Mouse (Mus musculus) hindbrain, embryonic 12.5 days (tissue): ENCODE results near the gene 1700013G24Rik. TPM values are rescaled to one million over a fixed set of nuclear protein-coding genes. Genes with fewer than 3 reads are reported as not detected.

Source experiments
- ATAC-seq: fragments of 200-750 bp; cut with Nextera tagmentation; 2 replicates; pipeline ENCODE4 v1.8.0; 2017; ENCODE audit warnings: moderate TSS enrichment; ENCODE audit not compliant: low FRiP score
- H3K27ac ChIP-seq: fragments of 300-500 bp; sonication (generic); 2 replicates; pipeline ENCODE4 v1.5.1; 2016; ENCODE audit warnings: mild to moderate bottlenecking
- H3K27me3 ChIP-seq: fragments of 300-500 bp; sonication (generic); 2 replicates; pipeline ENCODE4 v1.6.1; 2016; ENCODE audit warnings: mild to moderate bottlenecking
- H3K36me3 ChIP-seq: fragments of 300-500 bp; sonication (generic); 2 replicates; pipeline ENCODE4 v1.6.1; 2016; ENCODE audit warnings: mild to moderate bottlenecking
- H3K4me1 ChIP-seq: fragments of 300-500 bp; sonication (generic); 2 replicates; pipeline ENCODE4 v1.6.1; 2016
- H3K4me2 ChIP-seq: fragments of 300-500 bp; sonication (generic); replicated peaks from 2 replicates; pipeline ENCODE4 v1.6.1; 2016; ENCODE audit warnings: mild to moderate bottlenecking
- H3K4me3 ChIP-seq: fragments of 300-500 bp; sonication (generic); 2 replicates; pipeline ENCODE4 v1.5.1; 2016; ENCODE audit warnings: mild to moderate bottlenecking
- H3K9ac ChIP-seq: fragments of 300-500 bp; sonication (generic); 2 replicates; pipeline ENCODE4 v1.6.1; 2016; ENCODE audit warnings: mild to moderate bottlenecking, moderate library complexity
- H3K9me3 ChIP-seq: fragments of 300-500 bp; sonication (generic); replicated peaks from 2 replicates; pipeline ENCODE4 v1.6.1; 2016; ENCODE audit warnings: mild to moderate bottlenecking
- WGBS: fragments of 180-500 bp; shearing (Covaris S2); methylation state at CpG from one replicate; pipeline ENCODE4 v1.1.7; 2016; 5-methylcytosine and 5-hydroxymethylcytosine counted together
- polyA plus RNA-seq: library from polyadenylated mRNA; unstranded; fragments of >200 nt; fragmentation: Nextera tagmentation; extraction: Ambion mirVana; gene quantifications from 2 replicates; pipeline ENCODE4 v1.2.1, GENCODE M21; 2016

The 1700013G24Rik gene
- polyA plus RNA-seq, 1 experiment from 2014 or later = not detected

- Histone ChIP-seq H3K27ac (no peak overlapping the region), H3K4me3 (no peak overlapping the region), H3K9ac (no peak overlapping the region), H3K4me1 (peaks cover 33% of the 10 kb centered on the region), H3K4me2 (no peak overlapping the region), H3K36me3 (no peaks in the 10 kb centered on the region), H3K9me3 (no peaks in the 10 kb centered on the region), H3K27me3 (no peaks in the 10 kb centered on the region)
- 91% methylated on average over 4 of the region's 4 CpGs for WGBS
- no peak for ATAC-seq
Observed at GRCm38 (mm10) chr4:137493187-137493586, 40.1 kb downstream of the 1700013G24Rik start.

DNA sequence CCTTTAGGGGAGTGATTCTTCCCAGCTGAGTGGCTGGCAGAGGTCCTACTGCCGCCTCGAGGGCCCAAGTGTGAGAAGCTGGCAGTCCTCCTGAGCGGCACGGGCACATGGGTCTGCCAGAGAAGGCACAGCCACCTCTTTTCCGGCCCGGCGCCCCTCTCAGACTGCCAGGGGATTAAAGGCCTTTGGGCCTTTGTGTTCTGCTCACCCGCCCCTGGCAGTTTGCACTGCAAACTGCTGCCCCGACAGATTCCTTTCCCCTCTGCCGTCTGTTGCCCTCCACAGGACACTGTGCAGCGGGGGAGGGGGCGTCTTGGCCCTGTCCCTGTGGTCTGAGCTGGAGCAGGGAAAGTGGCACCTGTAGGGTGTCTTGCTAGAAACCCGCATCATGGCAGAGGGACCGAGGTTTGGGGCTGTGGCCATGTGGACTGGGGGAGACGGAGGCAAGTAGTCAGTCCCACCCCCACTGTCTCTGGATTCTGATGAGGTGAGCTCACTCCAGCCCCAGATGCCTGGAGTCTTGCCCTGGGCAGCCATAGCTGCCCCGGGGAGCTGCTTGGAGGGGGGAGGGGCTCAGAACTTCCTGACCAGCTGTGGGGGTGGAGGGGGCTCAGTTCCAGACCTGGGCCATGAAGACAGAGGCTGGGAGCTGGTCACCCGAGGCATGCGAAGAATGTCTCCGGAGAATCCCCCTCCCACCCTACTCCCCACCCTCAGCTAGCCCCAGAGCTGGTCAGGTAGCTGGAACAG lies 41.8 kb downstream of the 1700013G24Rik start:
- H3K27me3 ChIP-seq = no peaks in the 10 kb centered on the region
- 0 out of 2 replicates have a peak overlapping the region, but pooled peaks have one; percentile 18 for H3K9ac ChIP-seq
- ATAC-seq = 0 out of 2 replicates have a peak, but pooled peaks have one; percentile 32
- H3K27ac ChIP-seq = peak overlapping the region; percentile 73
- no peak overlapping the region for H3K4me2 ChIP-seq
- no peaks in the 10 kb centered on the region for H3K36me3 ChIP-seq
- 10% methylated on average over 19 of the region's 19 CpGs for WGBS
- H3K9me3 ChIP-seq = no peaks in the 10 kb centered on the region
- H3K4me3 ChIP-seq = no peak overlapping the region
- peaks cover 22% of the 10 kb centered on the region for H3K4me1 ChIP-seq

DNA sequence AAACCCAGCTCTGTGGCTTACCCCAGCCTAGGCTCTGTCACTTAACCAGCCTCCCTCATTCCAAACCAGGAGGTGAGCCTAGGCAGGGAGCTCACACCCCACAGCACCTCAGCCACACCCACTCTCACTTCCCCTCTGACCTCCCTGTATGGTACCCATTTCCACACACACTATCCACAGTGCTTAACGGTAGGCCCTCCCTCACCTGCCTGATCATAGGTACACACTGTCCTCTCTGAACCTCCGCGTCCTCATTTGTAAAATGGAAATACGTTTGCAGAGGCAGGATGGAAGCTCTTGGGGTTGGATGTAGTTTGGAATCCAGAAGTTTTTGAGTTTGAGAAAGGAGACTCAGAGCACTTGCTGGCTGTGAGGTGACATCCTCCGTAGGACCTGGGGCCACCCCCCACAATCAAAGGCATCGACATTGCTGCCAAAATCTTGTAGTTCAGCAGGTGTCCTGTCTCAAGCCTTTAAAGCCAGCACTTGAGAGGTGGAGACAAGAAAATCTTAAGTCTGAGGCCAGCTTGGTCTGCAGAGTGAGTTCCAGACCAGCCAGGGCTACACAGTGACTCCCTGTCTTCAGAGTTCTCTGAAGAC lies 42.5 kb downstream of the 1700013G24Rik start:
- Histone ChIP-seq H3K9me3 (no peaks in the 10 kb centered on the region), H3K4me3 (no peak overlapping the region), H3K4me2 (no peak overlapping the region), H3K4me1 (peaks cover 22% of the 10 kb centered on the region), H3K27me3 (no peaks in the 10 kb centered on the region), H3K9ac (no peak overlapping the region), H3K36me3 (no peaks in the 10 kb centered on the region), H3K27ac (peak overlapping the region; percentile 73; the same call in 1 of the 2 replicates)
- WGBS = 62% methylated on average over 6 of the region's 6 CpGs
- 0 out of 2 replicates have a peak, but pooled peaks have one; percentile 11 for ATAC-seq

DNA sequence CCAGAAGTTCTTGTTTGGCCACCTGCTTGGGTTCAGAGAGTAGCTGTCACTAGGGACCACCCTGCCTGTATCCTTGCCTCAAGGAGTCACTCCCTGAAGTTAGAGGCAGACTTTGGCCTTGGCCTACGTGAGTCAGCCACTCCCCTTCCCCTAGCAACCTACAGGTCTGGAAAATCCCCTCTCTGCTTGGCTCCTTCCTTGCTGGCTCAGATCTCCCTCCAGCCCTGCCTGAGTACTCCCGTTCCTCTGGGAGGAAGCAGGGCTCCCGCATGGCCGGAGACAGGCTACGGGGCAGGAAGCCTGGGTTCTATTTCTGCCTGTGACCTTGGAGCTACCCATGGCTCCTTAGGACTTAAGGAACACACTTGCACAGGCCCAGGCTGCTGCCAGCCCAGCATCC lies 44.3 kb downstream of the 1700013G24Rik start:
- Histone ChIP-seq H3K36me3 (no peaks in the 10 kb centered on the region), H3K4me3 (no peak overlapping the region), H3K4me1 (peaks cover 22% of the 10 kb centered on the region), H3K4me2 (no peak overlapping the region), H3K9ac (no peak overlapping the region), H3K27me3 (no peaks in the 10 kb centered on the region), H3K27ac (peak overlapping the region; percentile 57), H3K9me3 (no peaks in the 10 kb centered on the region)
- ATAC-seq = no peak
- WGBS = 71% methylated on average over 5 of the region's 5 CpGs

GRCm38 (mm10) chr4:137497892-137498722 lies 45.0 kb downstream of the 1700013G24Rik start:
- H3K9ac ChIP-seq = no peak overlapping the region
- H3K9me3 ChIP-seq = no peaks in the 10 kb centered on the region
- no peak overlapping the region for H3K4me3 ChIP-seq
- H3K27me3 ChIP-seq = no peaks in the 10 kb centered on the region
- no peak overlapping the region for H3K4me2 ChIP-seq
- no peak for ATAC-seq
- peaks cover 22% of the 10 kb centered on the region for H3K4me1 ChIP-seq
- peak overlapping the region; percentile 58 for H3K27ac ChIP-seq
- WGBS = 60% methylated on average over 9 of the region's 9 CpGs
- no peaks in the 10 kb centered on the region for H3K36me3 ChIP-seq

- Histone ChIP-seq H3K4me3 (no peak overlapping the region), H3K36me3 (no peaks in the 10 kb centered on the region), H3K9me3 (no peaks in the 10 kb centered on the region), H3K4me2 (no peak overlapping the region), H3K27ac (peak overlapping the region; percentile 58), H3K4me1 (peaks cover 22% of the 10 kb centered on the region), H3K9ac (no peak overlapping the region), H3K27me3 (no peaks in the 10 kb centered on the region)
- WGBS = 87% methylated on average over 7 of the region's 9 CpGs
- ATAC-seq = no peak
Observed at GRCm38 (mm10) chr4:137498882-137499583, 45.9 kb downstream of the 1700013G24Rik start.

DNA sequence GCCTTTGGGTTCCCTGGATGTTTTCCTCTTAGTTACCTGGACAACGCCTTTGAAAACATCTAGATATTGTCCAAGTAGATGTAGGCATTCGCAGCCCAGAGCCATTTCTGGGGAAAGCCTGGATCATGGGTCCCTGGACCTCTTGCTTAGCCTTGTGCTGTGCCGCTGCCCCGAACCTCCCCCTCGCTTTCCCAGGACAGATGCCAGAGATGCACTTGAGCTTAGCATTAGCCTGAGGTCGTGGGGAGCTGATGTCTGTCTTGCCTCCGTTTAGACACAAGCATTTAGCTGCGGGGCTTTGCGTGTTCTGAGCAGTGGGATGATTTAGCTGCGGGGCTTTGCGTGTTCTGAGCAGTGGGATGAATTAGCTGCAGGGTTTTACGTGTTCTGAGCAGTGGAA lies 47.1 kb downstream of the 1700013G24Rik start:
- Histone ChIP-seq H3K4me1 (peaks cover 13% of the 10 kb centered on the region), H3K27me3 (no peaks in the 10 kb centered on the region), H3K4me3 (no peak overlapping the region), H3K9me3 (no peaks in the 10 kb centered on the region), H3K27ac (peak overlapping the region; percentile 25; the same call in 1 of the 2 replicates), H3K4me2 (no peak overlapping the region), H3K36me3 (no peaks in the 10 kb centered on the region), H3K9ac (no peak overlapping the region)
- 83% methylated on average over 12 of the region's 12 CpGs for WGBS
- no peak for ATAC-seq

- no peaks in the 10 kb centered on the region for H3K27me3 ChIP-seq
- no peak for ATAC-seq
- H3K36me3 ChIP-seq = no peaks in the 10 kb centered on the region
- H3K4me3 ChIP-seq = no peak overlapping the region
- H3K4me2 ChIP-seq = no peak overlapping the region
- H3K27ac ChIP-seq = no peak overlapping the region
- WGBS = 90% methylated on average over 5 of the region's 5 CpGs
- peaks cover 11% of the 10 kb centered on the region for H3K4me1 ChIP-seq
- H3K9me3 ChIP-seq = no peaks in the 10 kb centered on the region
- no peak overlapping the region for H3K9ac ChIP-seq
Observed at GRCm38 (mm10) chr4:137500953-137501352, 47.9 kb downstream of the 1700013G24Rik start.

DNA sequence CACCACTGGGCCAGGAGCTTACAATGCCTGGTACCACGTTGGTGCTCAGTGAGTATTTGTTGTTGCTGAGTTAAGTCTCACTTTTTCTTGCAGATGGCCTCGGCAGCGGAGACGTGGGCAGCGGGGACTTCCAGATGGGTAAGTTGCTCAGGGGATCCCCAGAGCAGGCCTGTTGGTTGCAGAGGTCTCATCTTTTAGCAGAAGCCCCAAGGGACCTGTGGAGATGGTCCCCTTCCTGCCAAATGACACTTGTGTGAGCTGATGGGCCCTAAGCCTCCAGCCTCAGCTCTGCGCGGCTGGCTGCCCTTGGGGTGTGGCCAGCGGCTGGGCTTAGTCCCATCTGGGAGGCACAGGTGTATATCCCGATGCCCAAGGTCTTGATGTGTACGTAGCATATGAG lies 49.1 kb downstream of the 1700013G24Rik start:
- no peak overlapping the region for H3K9ac ChIP-seq
- no peak overlapping the region for H3K4me2 ChIP-seq
- H3K27me3 ChIP-seq = no peaks in the 10 kb centered on the region
- no peak overlapping the region for H3K4me3 ChIP-seq
- no peaks in the 10 kb centered on the region for H3K36me3 ChIP-seq
- 89% methylated on average over 10 of the region's 10 CpGs for WGBS
- H3K9me3 ChIP-seq = no peaks in the 10 kb centered on the region
- ATAC-seq = no peak
- H3K27ac ChIP-seq = no peak overlapping the region
- peaks cover 11% of the 10 kb centered on the region for H3K4me1 ChIP-seq

- WGBS = 81% methylated on average over 7 of the region's 7 CpGs
- no peak overlapping the region for H3K4me2 ChIP-seq
- H3K4me1 ChIP-seq = peaks cover 7% of the 10 kb centered on the region
Observed at GRCm38 (mm10) chr4:137502801-137503200, 49.7 kb downstream of the 1700013G24Rik start.

GRCm38 (mm10) chr4:137503509-137503971 lies 50.5 kb downstream of the 1700013G24Rik start:
- H3K9ac ChIP-seq = no peak overlapping the region
- H3K36me3 ChIP-seq = no peaks in the 10 kb centered on the region
- peaks cover 2% of the 10 kb centered on the region; the same call in 1 of the 2 replicates for H3K4me1 ChIP-seq
- H3K27ac ChIP-seq = no peak overlapping the region
- H3K9me3 ChIP-seq = no peaks in the 10 kb centered on the region
- no peak overlapping the region for H3K4me3 ChIP-seq
- no peak for ATAC-seq
- 73% methylated on average over 6 of the region's 6 CpGs for WGBS
- H3K27me3 ChIP-seq = no peaks in the 10 kb centered on the region
- no peak overlapping the region for H3K4me2 ChIP-seq

More at GRCm38 (mm10) chr4:137502801-137503200, 49.7 kb downstream of the 1700013G24Rik start:
- H3K27ac ChIP-seq = no peak overlapping the region; the same call in 1 of the 2 replicates
- ATAC-seq = no peak
- H3K4me3 ChIP-seq = no peak overlapping the region
- no peaks in the 10 kb centered on the region for H3K27me3 ChIP-seq
- H3K36me3 ChIP-seq = no peaks in the 10 kb centered on the region
- no peak overlapping the region for H3K9ac ChIP-seq
- H3K9me3 ChIP-seq = no peaks in the 10 kb centered on the region
